Mouse (Mus musculus) thymus, adult 2 months (tissue): ENCODE data around the gene Tmem132c. TPM values are rescaled to one million over a fixed set of nuclear protein-coding genes. Genes with fewer than 3 reads are reported as not detected.

Experiments used
- DNase-seq: peaks from one replicate; pipeline ENCODE4 v3.0.0; 2021
- H3K27ac ChIP-seq: fragments of 200-500 bp; 2 replicates; pipeline ENCODE4 v1.5.1; 2012; ENCODE audit warnings: low read length, control low read depth; ENCODE audit not compliant: control insufficient read depth, insufficient read depth
- H3K27me3 ChIP-seq: fragments of 200-500 bp; 2 replicates; pipeline ENCODE4 v1.6.1; 2012; ENCODE audit warnings: mild to moderate bottlenecking, low read length, moderate library complexity, mixed read lengths; ENCODE audit not compliant: control insufficient read depth, insufficient read depth
- H3K36me3 ChIP-seq: fragments of 200-500 bp; 2 replicates; pipeline ENCODE4 v1.6.1; 2012; ENCODE audit warnings: mild to moderate bottlenecking, low read length, moderate library complexity; ENCODE audit not compliant: control insufficient read depth, insufficient read depth
- H3K4me1 ChIP-seq: fragments of 200-500 bp; replicated peaks from 2 replicates; pipeline ENCODE4 v1.6.1; 2012; ENCODE audit warnings: low read length; ENCODE audit not compliant: control insufficient read depth, insufficient read depth
- H3K4me3 ChIP-seq: fragments of 200-500 bp; 2 replicates; pipeline ENCODE4 v1.5.1; 2012; ENCODE audit warnings: mild to moderate bottlenecking, low read length, control low read depth, moderate library complexity; ENCODE audit not compliant: control insufficient read depth, insufficient read depth
- CTCF ChIP-seq: fragments of 200-500 bp; IDR thresholded peaks from 2 replicates; pipeline ENCODE4 v1.5.1; 2012; ENCODE audit warnings: mild to moderate bottlenecking, control low read depth, low read length, moderate library complexity, borderline replicate concordance; ENCODE audit not compliant: control insufficient read depth, poor library complexity, insufficient read depth; ENCODE audit errors: extremely low read depth
- POLR2A ChIP-seq: fragments of 200-500 bp; IDR thresholded peaks from 2 replicates; pipeline ENCODE4 v1.6.1; 2012; ENCODE audit warnings: mild to moderate bottlenecking, low read length, control low read depth, moderate library complexity; ENCODE audit not compliant: control insufficient read depth, poor library complexity, insufficient read depth; ENCODE audit errors: extremely low read depth
- WGBS: fragments of 180-500 bp; shearing (Covaris S2); methylation state at CpG from one replicate; pipeline ENCODE4 v1.1.7; 2018; 5-methylcytosine and 5-hydroxymethylcytosine counted together
- polyA plus RNA-seq: library from polyadenylated mRNA; depleted of rRNA; stranded (reverse); fragments of >200 nt; gene quantifications from 2 replicates; pipeline ENCODE4 v1.2.3, GENCODE M21; 2012

Tmem132c gene
- polyA plus RNA-seq, 1 experiment: 1.5 TPM

GRCm38 (mm10) chr5:127290461-127291250 lies 49.0 kb downstream of the Tmem132c start:
- no peak for TF ChIP-seq CTCF
- TF ChIP-seq POLR2A: no peak
- H3K4me1 ChIP-seq: no peaks in the 10 kb centered on the region
- WGBS: 86% methylated on average over 17 of the region's 17 CpGs
- no peak overlapping the region for H3K27ac ChIP-seq
- no peaks in the 10 kb centered on the region for H3K36me3 ChIP-seq
- no peak for DNase-seq
- H3K27me3 ChIP-seq: no peaks in the 10 kb centered on the region
- no peak overlapping the region for H3K4me3 ChIP-seq

DNA sequence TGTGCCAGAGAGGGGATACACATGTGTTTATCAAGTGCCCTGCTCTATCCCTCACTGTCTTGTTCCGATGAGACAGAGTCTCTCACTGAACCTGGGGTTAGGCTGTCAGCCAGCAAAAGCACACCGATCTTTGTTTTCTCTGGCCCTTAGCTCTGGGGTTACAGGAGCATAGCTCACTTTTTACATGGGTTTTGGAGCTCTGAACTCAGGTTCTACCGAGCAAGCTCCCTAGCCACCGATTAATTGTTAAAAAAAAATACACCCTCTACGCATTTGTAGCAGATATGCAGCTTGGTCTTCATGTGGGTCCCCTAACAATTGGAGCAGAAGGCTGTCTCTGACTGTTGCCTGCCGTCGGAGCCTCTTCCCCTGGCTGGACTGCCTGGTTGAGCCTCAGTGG lies 50.0 kb downstream of the Tmem132c start:
- Histone ChIP-seq H3K36me3 (no peaks in the 10 kb centered on the region), H3K4me3 (no peak overlapping the region), H3K4me1 (no peaks in the 10 kb centered on the region), H3K27ac (no peak overlapping the region), H3K27me3 (no peaks in the 10 kb centered on the region)
- TF ChIP-seq CTCF (no peak), POLR2A (no peak)
- DNase-seq: no peak
- WGBS: 90% methylated on average over 7 of the region's 7 CpGs

- TF ChIP-seq POLR2A: no peak
- no peak for TF ChIP-seq CTCF
- no peak for DNase-seq
- Histone ChIP-seq H3K4me3 (no peak overlapping the region), H3K4me1 (no peaks in the 10 kb centered on the region), H3K27me3 (no peaks in the 10 kb centered on the region), H3K36me3 (no peaks in the 10 kb centered on the region), H3K27ac (no peak overlapping the region)
- WGBS: 90% methylated on average over 3 of the region's 3 CpGs
These were observed 52.1 kb downstream of the Tmem132c start for GRCm38 (mm10) chr5:127293698-127294097.

GRCm38 (mm10) chr5:127297461-127297860 lies 55.9 kb downstream of the Tmem132c start:
- Histone ChIP-seq H3K36me3 (no peaks in the 10 kb centered on the region), H3K27me3 (no peaks in the 10 kb centered on the region), H3K4me3 (no peak overlapping the region), H3K27ac (no peak overlapping the region), H3K4me1 (no peaks in the 10 kb centered on the region)
- TF ChIP-seq POLR2A (no peak), CTCF (no peak)
- WGBS: 90% methylated on average over 5 of the region's 5 CpGs
- DNase-seq: no peak

GRCm38 (mm10) chr5:127298060-127298459 lies 56.5 kb downstream of the Tmem132c start:
- Histone ChIP-seq H3K27ac (no peak overlapping the region), H3K27me3 (no peaks in the 10 kb centered on the region), H3K36me3 (no peaks in the 10 kb centered on the region), H3K4me1 (no peaks in the 10 kb centered on the region), H3K4me3 (no peak overlapping the region)
- WGBS: 75% methylated on average over 2 of the region's 2 CpGs
- TF ChIP-seq POLR2A: no peak
- TF ChIP-seq CTCF: no peak
- DNase-seq: no peak

DNA sequence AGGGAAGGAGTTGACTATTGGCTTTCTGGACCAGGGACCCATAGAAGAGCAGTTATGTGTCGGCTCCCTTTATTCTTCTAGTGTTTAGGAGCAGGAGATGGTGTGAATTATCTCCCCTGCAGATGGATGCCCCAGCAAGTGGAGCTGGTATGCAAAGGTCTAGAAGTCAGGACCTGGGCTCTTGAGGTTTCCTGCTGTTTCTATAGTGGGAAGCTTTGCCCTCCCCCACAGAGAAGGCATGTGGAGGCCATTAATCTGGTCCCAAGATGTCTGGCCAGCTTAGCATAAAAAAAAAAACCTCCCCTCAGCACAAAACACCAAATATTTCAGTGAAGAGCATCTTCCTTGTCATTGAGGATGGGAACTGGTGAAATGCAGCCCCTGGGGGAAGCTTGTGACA lies 57.4 kb downstream of the Tmem132c start:
- Histone ChIP-seq H3K4me3 (no peak overlapping the region), H3K27ac (no peak overlapping the region), H3K36me3 (no peaks in the 10 kb centered on the region), H3K27me3 (no peaks in the 10 kb centered on the region), H3K4me1 (no peaks in the 10 kb centered on the region)
- DNase-seq: no peak
- 73% methylated on average over 1 of the region's 1 CpGs for WGBS
- TF ChIP-seq CTCF (no peak), POLR2A (no peak)
